Mouse (Mus musculus): ENCODE data around the gene Zfx. TPM values are rescaled to one million over a fixed set of nuclear protein-coding genes. Genes with fewer than 3 reads are reported as not detected.

Gene Zfx
- polyA plus RNA-seq, 1 experiment from 2014 or later, result 34.8 TPM

DNA sequence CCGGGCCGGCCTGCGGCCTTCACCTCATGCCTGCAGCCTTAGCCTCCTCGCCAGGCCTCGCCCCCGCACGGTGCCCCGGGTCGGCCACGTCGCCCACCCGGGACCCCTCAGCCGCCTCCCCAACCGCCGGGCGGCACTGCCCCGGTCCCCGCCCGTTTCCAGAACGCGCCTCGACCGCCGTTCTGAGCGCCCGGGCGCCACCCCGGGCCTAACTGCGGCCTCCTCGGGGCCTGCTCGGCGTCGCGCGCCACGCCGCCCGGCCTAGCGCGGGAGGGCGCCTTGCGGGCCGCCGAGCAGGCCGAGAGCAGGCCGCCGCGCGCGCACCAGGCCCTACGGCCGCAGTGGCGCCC, 818 bp downstream of the Zfx start:
- no peaks in the 10 kb centered on the region for H3K9me3 ChIP-seq
- ATAC-seq (ENCODE audit: low FRiP score), result no peak; the same call in 1 of the 2 replicates
- 24% methylated on average over 38 of the region's 53 CpGs for WGBS
- no peaks in the 10 kb centered on the region for H3K36me3 ChIP-seq (replicated peaks)
- H3K27me3 ChIP-seq, result peaks cover 44% of the 10 kb centered on the region
- peak overlapping the region; percentile 100 for H3K27ac ChIP-seq
- H3K9ac ChIP-seq, result peak overlapping the region; percentile 90
- peak overlapping the region; percentile 63 for H3K4me3 ChIP-seq (replicated peaks)
- H3K4me1 ChIP-seq, result peaks cover 5% of the 10 kb centered on the region; the same call in 1 of the 2 replicates
- H3K4me2 ChIP-seq, result peak overlapping the region; percentile 50

- Histone ChIP-seq H3K4me3 (replicated peaks) (peak overlapping the region; percentile 63), H3K4me1 (peaks cover 5% of the 10 kb centered on the region; the same call in 1 of the 2 replicates), H3K9ac (peak overlapping the region; percentile 90), H3K36me3 (replicated peaks) (no peaks in the 10 kb centered on the region), H3K9me3 (no peaks in the 10 kb centered on the region), H3K27ac (peak overlapping the region; percentile 100), H3K4me2 (peak overlapping the region; percentile 67), H3K27me3 (peaks cover 39% of the 10 kb centered on the region)
- ATAC-seq (ENCODE audit: low FRiP score), result peak; percentile 89
- 24% methylated on average over 43 of the region's 65 CpGs for WGBS
Measured at GRCm38 (mm10) chrX:94121866-94122708, 1.4 kb downstream of the Zfx start.

GRCm38 (mm10) chrX:94121161-94121856, 2.2 kb downstream of the Zfx start:
- Histone ChIP-seq H3K4me1 (peaks cover 5% of the 10 kb centered on the region; the same call in 1 of the 2 replicates), H3K9me3 (no peaks in the 10 kb centered on the region), H3K4me3 (replicated peaks) (peak overlapping the region; percentile 63), H3K4me2 (peak overlapping the region; percentile 67), H3K36me3 (replicated peaks) (no peaks in the 10 kb centered on the region), H3K27me3 (peaks cover 35% of the 10 kb centered on the region), H3K27ac (0 out of 2 replicates have a peak overlapping the region, but pooled peaks have one; percentile 38), H3K9ac (peak overlapping the region; percentile 90)
- ATAC-seq (ENCODE audit: low FRiP score), result no peak
- 22% methylated on average over 24 of the region's 24 CpGs for WGBS

DNA sequence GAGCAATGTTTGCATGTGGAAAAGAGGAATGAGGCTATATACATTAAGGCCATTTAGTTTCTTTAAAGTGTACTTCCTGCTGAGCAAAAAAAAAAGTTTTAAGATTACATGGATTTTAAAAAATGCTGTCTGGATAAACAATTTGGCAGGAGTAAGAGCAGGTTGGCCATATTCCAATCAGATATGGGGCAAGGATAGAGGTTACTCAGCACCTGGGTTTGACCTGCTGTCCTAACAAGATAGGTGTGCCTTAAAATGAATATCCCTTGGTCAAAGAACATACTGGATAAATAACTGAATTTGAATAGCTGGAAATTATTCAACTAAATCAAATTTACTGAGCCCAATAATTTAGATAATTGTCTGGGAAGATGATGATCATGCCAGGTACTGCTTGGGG, 5.2 kb downstream of the Zfx start:
- Histone ChIP-seq H3K4me2 (no peak overlapping the region), H3K27me3 (peaks cover 33% of the 10 kb centered on the region), H3K9ac (no peak overlapping the region), H3K4me3 (replicated peaks) (no peak overlapping the region), H3K9me3 (no peaks in the 10 kb centered on the region), H3K36me3 (replicated peaks) (no peaks in the 10 kb centered on the region), H3K27ac (no peak overlapping the region), H3K4me1 (peaks cover 5% of the 10 kb centered on the region; the same call in 1 of the 2 replicates)
- no peak for ATAC-seq (ENCODE audit: low FRiP score)

DNA sequence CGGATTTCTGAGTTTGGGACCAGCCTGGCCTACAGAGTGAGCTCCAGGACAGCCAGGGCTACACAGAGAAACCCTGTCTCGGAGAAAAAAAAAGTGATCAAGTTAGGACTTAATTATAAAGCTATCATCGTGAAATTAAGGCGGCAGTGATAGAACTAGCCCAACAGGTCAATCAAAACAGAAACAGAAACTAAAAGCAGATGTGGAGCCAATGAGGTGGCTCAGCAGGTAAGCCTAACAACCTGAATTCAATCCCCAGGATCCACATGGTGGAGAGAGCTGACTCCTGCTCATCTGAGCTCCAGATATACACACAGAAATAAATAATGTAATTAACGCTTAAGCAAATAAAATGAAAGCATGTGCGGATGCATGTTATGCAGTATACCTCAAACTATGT, 7.6 kb downstream of the Zfx start:
- Histone ChIP-seq H3K4me2 (no peak overlapping the region), H3K9ac (no peak overlapping the region), H3K4me3 (replicated peaks) (no peak overlapping the region), H3K27me3 (peaks cover 21% of the 10 kb centered on the region), H3K4me1 (peaks cover 5% of the 10 kb centered on the region; the same call in 1 of the 2 replicates), H3K27ac (no peak overlapping the region), H3K9me3 (no peaks in the 10 kb centered on the region), H3K36me3 (replicated peaks) (no peaks in the 10 kb centered on the region)
- ATAC-seq (ENCODE audit: low FRiP score), result no peak
- WGBS, result 81% methylated on average over 6 of the region's 6 CpGs

GRCm38 (mm10) chrX:94105964-94106363, 17.5 kb downstream of the Zfx start:
- Histone ChIP-seq H3K36me3 (replicated peaks) (no peaks in the 10 kb centered on the region), H3K9ac (no peak overlapping the region), H3K4me3 (replicated peaks) (no peak overlapping the region), H3K27me3 (peaks cover 25% of the 10 kb centered on the region), H3K9me3 (no peaks in the 10 kb centered on the region), H3K4me1 (no peaks in the 10 kb centered on the region), H3K4me2 (no peak overlapping the region), H3K27ac (no peak overlapping the region)
- no peak for ATAC-seq (ENCODE audit: low FRiP score)
- 67% methylated on average over 2 of the region's 2 CpGs for WGBS

- H3K36me3 ChIP-seq (replicated peaks), result peaks cover 5% of the 10 kb centered on the region
- no peak overlapping the region for H3K9ac ChIP-seq
- no peaks in the 10 kb centered on the region for H3K9me3 ChIP-seq
- H3K27ac ChIP-seq, result no peak overlapping the region
- no peak overlapping the region for H3K4me3 ChIP-seq (replicated peaks)
- no peak overlapping the region for H3K4me2 ChIP-seq
- no peak for ATAC-seq (ENCODE audit: low FRiP score)
- peaks cover 20% of the 10 kb centered on the region for H3K27me3 ChIP-seq
- H3K4me1 ChIP-seq, result no peaks in the 10 kb centered on the region
Measured at GRCm38 (mm10) chrX:94102938-94103337, 20.6 kb downstream of the Zfx start.

DNA sequence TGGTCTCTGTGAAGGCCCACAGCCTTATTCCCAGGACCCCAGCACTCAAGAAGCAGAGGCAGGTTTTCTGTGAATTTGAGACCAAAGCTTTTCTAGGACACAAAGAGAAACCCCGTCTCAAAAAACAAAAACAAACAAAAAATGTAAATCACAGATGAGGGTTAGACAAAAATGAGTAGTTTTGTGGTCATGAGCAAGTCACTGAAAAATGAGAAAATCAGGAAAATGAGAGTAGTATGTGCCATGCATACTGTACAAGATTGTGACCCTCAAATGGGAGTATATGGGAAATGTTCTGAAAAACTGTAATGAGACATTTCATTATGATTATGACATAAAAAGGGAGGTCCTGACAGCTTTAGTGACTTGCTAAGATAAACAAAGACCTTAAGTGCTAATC, 22.9 kb downstream of the Zfx start:
- no peaks in the 10 kb centered on the region for H3K4me1 ChIP-seq
- H3K4me3 ChIP-seq (replicated peaks), result no peak overlapping the region
- ATAC-seq (ENCODE audit: low FRiP score), result no peak
- WGBS, result 92% methylated on average over 1 of the region's 1 CpGs
- peaks cover 15% of the 10 kb centered on the region for H3K36me3 ChIP-seq (replicated peaks)
- peaks cover 20% of the 10 kb centered on the region for H3K27me3 ChIP-seq
- H3K4me2 ChIP-seq, result no peak overlapping the region
- no peaks in the 10 kb centered on the region for H3K9me3 ChIP-seq
- no peak overlapping the region for H3K27ac ChIP-seq
- no peak overlapping the region for H3K9ac ChIP-seq

- no peak overlapping the region for H3K4me3 ChIP-seq (replicated peaks)
- H3K27ac ChIP-seq, result no peak overlapping the region
- H3K9me3 ChIP-seq, result no peaks in the 10 kb centered on the region
- no peak overlapping the region for H3K4me2 ChIP-seq
- peaks cover 26% of the 10 kb centered on the region for H3K27me3 ChIP-seq
- H3K36me3 ChIP-seq (replicated peaks), result no peaks in the 10 kb centered on the region
- no peaks in the 10 kb centered on the region for H3K4me1 ChIP-seq
- WGBS, result 95% methylated on average over 2 of the region's 2 CpGs
- no peak for ATAC-seq (ENCODE audit: low FRiP score)
- H3K9ac ChIP-seq, result no peak overlapping the region
Measured at GRCm38 (mm10) chrX:94091001-94091400, 32.5 kb downstream of the Zfx start.

- Histone ChIP-seq H3K4me2 (no peak overlapping the region), H3K9me3 (no peaks in the 10 kb centered on the region), H3K9ac (no peak overlapping the region), H3K4me3 (replicated peaks) (no peak overlapping the region), H3K27me3 (peaks cover 55% of the 10 kb centered on the region), H3K27ac (no peak overlapping the region), H3K36me3 (replicated peaks) (no peaks in the 10 kb centered on the region), H3K4me1 (no peaks in the 10 kb centered on the region)
- ATAC-seq (ENCODE audit: low FRiP score), result no peak
- WGBS, result 54% methylated on average over 6 of the region's 6 CpGs
Measured at GRCm38 (mm10) chrX:94061246-94061645, 62.3 kb downstream of the Zfx start.

- ATAC-seq (ENCODE audit: low FRiP score), result no peak
- 85% methylated on average over 8 of the region's 8 CpGs for WGBS
- Histone ChIP-seq H3K36me3 (replicated peaks) (no peaks in the 10 kb centered on the region), H3K27me3 (peaks cover 53% of the 10 kb centered on the region), H3K4me1 (no peaks in the 10 kb centered on the region), H3K9ac (no peak overlapping the region), H3K27ac (no peak overlapping the region), H3K9me3 (no peaks in the 10 kb centered on the region), H3K4me2 (no peak overlapping the region), H3K4me3 (replicated peaks) (no peak overlapping the region)
Measured at GRCm38 (mm10) chrX:94060751-94061150, 62.8 kb downstream of the Zfx start.

GRCm38 (mm10) chrX:94058748-94059147, 64.8 kb downstream of the Zfx start:
- ATAC-seq (ENCODE audit: low FRiP score), result no peak
- no peaks in the 10 kb centered on the region for H3K4me1 ChIP-seq
- WGBS, result 44% methylated on average over 6 of the region's 6 CpGs
- no peak overlapping the region for H3K4me3 ChIP-seq (replicated peaks)
- no peaks in the 10 kb centered on the region for H3K9me3 ChIP-seq
- H3K36me3 ChIP-seq (replicated peaks), result no peaks in the 10 kb centered on the region
- no peak overlapping the region for H3K27ac ChIP-seq
- no peak overlapping the region for H3K9ac ChIP-seq
- H3K27me3 ChIP-seq, result peaks cover 57% of the 10 kb centered on the region
- no peak overlapping the region for H3K4me2 ChIP-seq

Measured in forebrain, embryonic 12.5 days (tissue).